Mouse (Mus musculus) kidney, adult 11 months (tissue): ENCODE data around the gene Btnl10.

Experiments
- DNase-seq: peaks from one replicate; pipeline ENCODE4 v3.0.0; 2022

Btnl10 gene

GRCm38 (mm10) chr11:58917745-58918366 is at the start of gene Btnl10:
Gene Btnl10, plus strand, starts transcription at chr11:58917908.
- no peak for DNase-seq

- peak; percentile 15 for DNase-seq
Measured at GRCm38 (mm10) chr11:58867954-58868330, 49.8 kb upstream of the Btnl10 start.

DNA sequence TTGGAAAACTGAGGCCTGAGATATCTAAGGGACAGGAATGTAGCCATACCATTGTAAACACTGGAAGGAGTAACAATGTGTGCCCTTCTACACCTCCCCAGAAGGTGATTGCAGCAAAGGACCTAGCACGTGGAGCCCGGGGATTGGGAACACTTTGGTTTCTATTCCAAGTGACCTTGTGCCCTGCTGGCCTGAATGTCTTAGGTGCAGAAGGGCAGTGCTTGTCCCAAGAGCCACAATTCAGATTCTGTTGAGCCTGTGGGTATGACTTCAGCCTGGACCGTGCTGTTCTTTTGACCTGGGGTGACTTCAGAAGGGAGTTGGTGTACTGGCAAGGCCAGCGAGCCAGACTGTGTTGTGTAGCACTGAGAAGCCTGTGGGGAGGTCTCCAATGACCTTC is 46.7 kb upstream of the Btnl10 start:
- peak; percentile 34 for DNase-seq

DNA sequence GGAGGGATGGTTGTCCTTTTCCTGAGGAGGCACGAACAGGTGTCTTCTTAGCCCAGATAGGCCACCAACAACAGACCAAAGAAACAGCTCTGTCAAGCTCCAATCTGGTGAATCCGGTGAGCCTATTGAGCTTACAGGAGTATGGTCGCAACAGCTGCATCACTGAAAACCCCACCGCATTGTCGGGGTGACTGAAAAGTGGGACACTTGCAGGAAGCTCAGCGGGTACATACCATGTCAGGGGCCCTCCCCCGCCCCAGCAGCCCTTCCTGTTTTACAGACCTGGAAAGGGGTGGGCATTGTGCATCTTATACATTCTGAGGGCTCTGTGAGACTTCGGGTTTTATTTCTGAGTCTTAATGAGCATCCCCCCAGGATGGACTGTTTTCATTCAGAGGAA is 34.0 kb upstream of the Btnl10 start:
- DNase-seq: no peak

DNA sequence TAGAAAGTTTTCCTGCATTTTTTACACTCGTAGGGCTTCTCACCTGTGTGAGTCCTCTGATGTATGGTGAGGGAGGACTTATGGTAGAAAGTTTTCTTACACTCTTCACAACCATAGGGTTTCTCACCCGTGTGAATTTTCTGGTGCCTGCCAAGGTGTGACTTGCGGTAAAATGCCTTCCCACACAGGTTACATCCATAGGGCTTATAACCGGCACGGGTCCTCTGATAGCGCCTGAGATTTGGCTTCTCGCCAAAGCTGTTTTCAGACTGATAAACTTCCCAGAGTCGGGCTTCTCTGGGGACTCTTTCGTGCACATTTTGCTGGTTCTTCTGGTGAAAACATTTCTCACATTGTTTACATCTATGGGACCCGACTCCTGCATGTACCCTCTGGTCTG is 27.2 kb upstream of the Btnl10 start:
- DNase-seq: no peak

GRCm38 (mm10) chr11:58894456-58894855 is 23.3 kb upstream of the Btnl10 start:
- DNase-seq: no peak

- DNase-seq: no peak
Measured at GRCm38 (mm10) chr11:58897485-58897884, 20.2 kb upstream of the Btnl10 start.

- DNase-seq: no peak
Measured at GRCm38 (mm10) chr11:58901080-58901479, 16.6 kb upstream of the Btnl10 start.

DNA sequence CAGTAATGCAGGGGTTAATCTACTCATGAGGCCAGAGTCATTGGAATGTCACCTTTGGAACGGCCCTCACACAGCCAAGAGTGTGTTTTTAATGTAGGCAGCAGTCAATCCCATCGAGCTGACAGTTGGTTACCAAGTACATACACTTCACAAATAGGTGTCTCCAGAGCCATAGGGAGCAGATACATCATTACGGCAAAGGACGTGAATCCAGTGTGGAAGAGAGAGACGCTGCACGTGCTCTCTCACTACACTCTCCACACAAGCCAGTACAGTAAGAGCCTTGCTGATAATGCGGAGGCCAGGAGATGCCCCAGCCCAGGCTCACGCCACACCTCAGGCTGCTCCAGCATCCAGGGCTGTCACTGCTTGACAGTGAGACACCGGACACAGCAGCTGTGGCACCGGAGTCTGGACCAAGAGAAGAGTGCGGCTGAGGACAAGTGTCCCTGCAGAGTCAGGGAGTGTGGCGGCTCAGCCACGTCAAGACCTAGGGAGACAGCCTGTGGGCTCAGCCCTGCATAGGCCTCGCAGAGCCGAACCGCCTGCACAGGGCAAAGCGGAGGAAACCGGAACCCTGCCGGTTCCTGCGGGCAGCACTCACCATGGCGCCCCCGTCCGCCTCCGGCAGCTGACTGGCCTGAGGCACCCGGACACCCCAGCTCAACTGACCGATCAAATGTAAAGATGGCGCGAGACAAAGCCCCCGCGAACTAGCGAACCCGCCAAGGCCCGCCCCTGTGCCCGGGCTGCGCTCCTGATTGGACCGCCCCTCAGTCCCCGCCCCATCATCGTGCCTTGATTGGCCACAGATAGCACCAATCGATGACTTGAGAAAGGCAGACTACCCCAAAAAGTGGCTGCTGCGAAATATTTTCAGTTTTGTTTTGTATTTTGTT is 13.9 kb upstream of the Btnl10 start, which contains the start of gene Zfp39:
Zfp39 (minus strand) TSS at position 715 of the 899 bp plus-strand sequence.
- DNase-seq: peak; percentile 95

DNA sequence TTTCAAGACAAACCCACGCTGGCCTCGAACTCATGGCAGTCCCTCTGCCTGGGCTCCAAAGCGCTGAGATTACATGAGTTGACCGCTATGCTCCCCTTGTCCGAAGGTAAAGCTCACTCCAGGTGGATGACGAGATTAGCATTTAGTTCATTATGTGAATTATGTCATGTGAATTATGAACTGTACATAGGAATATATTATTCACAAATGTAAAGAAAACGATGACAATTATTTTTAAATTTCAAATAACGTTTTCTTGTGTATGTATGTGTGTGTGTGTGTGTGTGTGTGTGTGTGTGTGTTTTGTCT is 13.3 kb upstream of the Btnl10 start:
- no peak for DNase-seq

GRCm38 (mm10) chr11:58904838-58905237 is 12.9 kb upstream of the Btnl10 start:
- DNase-seq: peak; percentile 18

DNA sequence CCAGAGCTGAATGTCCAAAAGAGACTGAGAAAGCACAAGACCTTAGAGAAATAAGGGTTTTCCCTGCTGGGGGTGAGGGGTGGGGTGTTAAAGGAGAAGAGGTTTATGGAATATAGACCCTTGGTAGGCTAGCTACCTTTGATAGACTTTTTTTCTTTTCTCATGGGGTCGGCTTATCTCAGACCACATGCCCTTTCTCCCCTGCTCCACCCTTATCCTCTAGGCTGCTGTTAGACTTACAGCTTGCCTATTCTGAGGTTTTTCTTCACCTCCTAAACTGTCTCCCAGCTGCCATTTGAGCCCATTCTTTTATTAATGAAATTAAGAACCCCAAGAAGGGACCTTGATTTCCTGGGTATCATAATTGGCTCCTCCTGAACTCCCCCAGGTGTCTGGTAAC is 3.9 kb upstream of the Btnl10 start:
- no peak for DNase-seq

GRCm38 (mm10) chr11:58914461-58915028 is 3.2 kb upstream of the Btnl10 start:
- DNase-seq: no peak

DNA sequence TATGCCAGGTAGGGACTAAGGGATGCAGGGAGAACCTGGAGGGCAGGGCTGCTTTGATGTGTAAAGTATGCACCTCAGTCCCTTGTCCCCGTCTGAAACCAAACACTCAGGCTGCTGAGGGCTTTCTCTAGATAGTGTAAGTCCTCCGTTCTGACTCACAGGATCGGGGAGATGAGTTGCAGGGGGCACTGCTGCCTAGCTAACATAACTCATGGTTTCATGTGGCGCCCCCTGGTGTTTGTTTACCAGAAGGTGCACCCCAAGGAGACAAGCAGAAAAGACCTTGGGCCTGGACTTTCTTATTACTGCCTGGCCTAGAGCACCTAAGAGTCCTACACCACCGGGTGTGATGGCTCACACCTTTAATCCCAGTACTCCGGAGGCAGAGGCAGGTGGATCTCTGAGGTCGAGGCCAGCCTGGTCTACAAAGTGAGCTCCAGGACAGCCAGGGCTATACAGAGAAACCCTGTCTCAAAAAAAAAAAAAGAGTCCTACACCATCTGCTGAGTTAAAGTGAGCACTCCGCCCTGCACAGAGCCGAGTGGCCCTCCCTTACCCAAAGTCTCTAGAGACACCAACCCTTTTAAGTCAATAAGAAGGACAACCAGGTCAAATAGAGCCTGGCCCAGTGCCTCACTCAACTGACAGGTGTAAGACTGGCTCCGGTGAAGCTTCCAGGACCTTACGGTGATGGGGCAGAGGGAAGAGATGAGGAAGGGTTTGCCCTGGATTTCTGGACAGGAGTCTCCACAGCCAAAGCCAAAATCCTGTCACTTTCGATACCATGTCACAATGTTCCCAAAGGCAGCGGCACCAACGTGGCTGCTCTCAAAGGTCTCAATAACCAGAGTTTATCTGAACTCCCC is 596 bp upstream of the Btnl10 start:
- DNase-seq: no peak

- DNase-seq: no peak
Measured at GRCm38 (mm10) chr11:58918759-58919158, 1.1 kb downstream of the Btnl10 start.

DNA sequence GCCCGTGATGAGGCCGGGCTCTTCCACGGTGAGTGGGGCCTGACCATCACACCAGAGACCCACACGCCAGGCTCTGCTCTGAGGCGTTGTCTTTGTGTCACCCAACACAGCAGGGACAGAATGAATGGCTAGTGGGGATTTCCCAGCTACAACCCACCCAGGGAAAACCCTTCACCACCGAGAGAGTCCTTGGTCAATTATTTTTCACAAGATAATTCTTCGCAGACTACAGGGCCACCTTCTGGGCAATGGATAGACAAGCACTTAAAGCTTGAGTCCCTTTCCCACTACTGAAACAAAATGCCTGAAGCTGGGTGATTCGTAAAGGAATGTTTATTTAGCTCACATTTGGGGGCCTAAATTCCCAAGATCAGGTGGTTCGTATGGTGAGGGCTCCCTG is 4.7 kb downstream of the Btnl10 start:
- DNase-seq: no peak

DNA sequence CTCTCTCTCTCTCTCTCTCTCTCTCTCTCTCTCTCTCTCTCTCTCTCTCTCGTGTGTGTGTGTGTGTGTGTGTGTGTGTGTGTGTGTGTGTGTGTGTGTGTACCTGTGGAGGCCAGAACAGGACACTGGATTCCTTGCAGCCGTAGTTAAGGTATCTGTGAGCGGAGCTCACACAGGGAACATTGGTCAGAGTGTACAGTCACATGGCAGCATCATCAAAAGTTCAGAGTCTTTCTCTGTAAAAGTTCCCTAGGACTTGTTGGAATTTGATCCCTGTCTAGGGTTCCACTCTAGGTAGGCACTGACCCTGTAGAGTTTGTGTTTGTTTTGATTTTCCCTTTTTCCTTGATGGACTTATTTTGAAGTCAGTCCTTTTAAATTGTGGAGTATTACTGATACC is 8.9 kb downstream of the Btnl10 start:
- DNase-seq: peak; percentile 67

DNA sequence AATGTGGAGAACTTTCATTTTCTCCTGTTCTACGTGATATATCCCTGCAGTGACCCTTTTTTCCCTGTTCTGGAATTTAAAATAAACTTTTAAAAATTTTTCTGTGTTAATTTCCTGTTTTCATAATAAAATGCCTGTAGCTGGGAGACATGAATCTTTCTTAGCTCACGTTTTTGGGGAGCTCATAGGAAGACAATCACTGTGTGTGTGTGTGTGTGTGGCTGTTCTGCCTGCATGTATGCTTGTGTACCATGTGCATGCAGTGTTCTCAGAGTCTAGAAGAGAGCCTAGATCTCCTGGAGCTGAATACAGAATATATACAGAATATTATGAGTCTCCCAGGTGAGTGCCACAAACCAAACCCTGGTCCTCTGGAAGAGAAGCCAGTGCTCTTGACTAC is 9.3 kb downstream of the Btnl10 start:
- DNase-seq: no peak

- peak; percentile 55 for DNase-seq
Measured at GRCm38 (mm10) chr11:58927790-58928651, 10.3 kb downstream of the Btnl10 start.

DNA sequence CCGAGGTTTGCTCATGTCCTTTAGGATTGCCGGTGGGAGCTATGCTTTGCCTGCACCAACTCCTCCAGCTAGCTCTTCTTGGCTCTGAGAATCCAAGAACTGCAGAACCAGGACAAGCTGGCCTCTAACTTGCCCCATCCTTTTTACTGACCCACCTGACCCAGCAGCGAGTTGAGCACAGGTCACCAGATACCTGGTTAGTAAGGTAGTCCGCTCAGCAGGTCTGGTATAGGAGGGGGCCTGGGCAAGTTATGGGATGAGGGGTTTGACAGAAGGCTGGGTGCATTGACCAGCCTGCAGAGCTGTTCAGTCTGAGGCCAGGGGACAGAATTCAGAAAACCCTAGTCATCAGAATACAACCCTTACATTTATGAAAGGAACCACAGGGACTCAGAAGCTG is 11.3 kb downstream of the Btnl10 start:
- DNase-seq: no peak

- peak; percentile 59 for DNase-seq
Measured at GRCm38 (mm10) chr11:58929641-58930040, 11.9 kb downstream of the Btnl10 start.

DNA sequence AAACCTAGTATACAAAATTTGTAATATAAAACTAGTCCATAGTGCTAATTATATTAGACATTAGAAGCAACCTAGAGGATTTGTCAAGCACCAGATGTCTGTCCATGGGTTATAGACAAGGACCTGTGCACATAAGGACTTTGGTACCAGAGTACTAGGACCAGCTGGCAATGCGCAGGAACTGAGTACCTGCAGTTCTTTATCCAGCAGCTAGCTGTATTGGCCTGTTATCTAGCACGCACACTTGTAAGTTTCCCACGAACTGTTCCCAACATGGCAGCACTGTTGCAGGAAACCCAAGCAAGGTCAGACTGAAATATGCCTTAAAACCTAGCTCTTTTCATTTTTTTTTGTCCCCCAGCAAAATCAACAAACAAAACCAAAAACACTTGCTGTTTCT is 12.5 kb downstream of the Btnl10 start:
- DNase-seq: no peak
